Mouse (Mus musculus) C2C12 (cell line): ENCODE data around the gene Ubald2. TPM values are rescaled to one million over a fixed set of nuclear protein-coding genes. Genes with fewer than 3 reads are reported as not detected.
"Not testable (repeated sequence)": the region's sequence is repeated elsewhere in the genome, so short reads cannot be mapped to it uniquely, and the experiment has no call there.

Experiments
- H3K27me3 ChIP-seq: one replicate; pipeline ENCODE4 v1.6.1; 2011; ENCODE audit not compliant: control insufficient read depth, insufficient read depth, insufficient read length
- H3K36me3 ChIP-seq: one replicate; pipeline ENCODE4 v1.6.1; 2011; ENCODE audit not compliant: control insufficient read depth, insufficient read depth
- H3K4me3 ChIP-seq: one replicate; pipeline ENCODE4 v1.5.1; 2011; ENCODE audit warnings: mild to moderate bottlenecking, control low read depth; ENCODE audit not compliant: poor library complexity, insufficient read depth, severe bottlenecking
- H3K79me2 ChIP-seq: one replicate; pipeline ENCODE4 v1.6.1; 2011; ENCODE audit not compliant: control insufficient read depth, insufficient read depth
- H3K79me3 ChIP-seq: one replicate; pipeline ENCODE4 v1.6.1; 2011; ENCODE audit warnings: low read depth, control low read depth
- H3ac ChIP-seq: one replicate; pipeline ENCODE3; 2011; ENCODE audit warnings: low read depth; ENCODE audit not compliant: control insufficient read depth, insufficient read length
- CEBPB ChIP-seq: IDR thresholded peaks from one replicate; pipeline ENCODE4 v1.6.1; 2011; ENCODE audit warnings: low read depth, mild to moderate bottlenecking, control low read depth, moderate library complexity
- CTCF ChIP-seq: IDR thresholded peaks from one replicate; pipeline ENCODE4 v1.5.1; 2011; ENCODE audit not compliant: control insufficient read depth, insufficient read depth, insufficient read length
- FOSL1 ChIP-seq: IDR thresholded peaks from one replicate; pipeline ENCODE4 v1.8.0; 2011; ENCODE audit warnings: mild to moderate bottlenecking, low read length; ENCODE audit not compliant: poor library complexity, insufficient read depth, severe bottlenecking
- MAX ChIP-seq: IDR thresholded peaks from one replicate; pipeline ENCODE4 v1.6.1; 2011; ENCODE audit warnings: mild to moderate bottlenecking, control low read depth
- MYOD1 ChIP-seq: IDR thresholded peaks from one replicate; pipeline ENCODE4 v1.6.1; 2011; ENCODE audit warnings: low read depth; ENCODE audit not compliant: control insufficient read depth, insufficient read length
- MYOG ChIP-seq: IDR thresholded peaks from one replicate; pipeline ENCODE4 v1.6.1; 2011; ENCODE audit not compliant: control insufficient read depth, insufficient read length; ENCODE audit errors: extremely low read depth
- USF1 ChIP-seq: IDR thresholded peaks from one replicate; pipeline ENCODE4 v1.6.1; 2011; ENCODE audit warnings: low read depth, mild to moderate bottlenecking, control low read depth, moderate library complexity
- polyA plus RNA-seq: library from polyadenylated mRNA; unstranded; fragments of >200 nt; fragmentation: generic; extraction: Trizol; gene quantifications from one replicate; pipeline ENCODE4 v1.2.1, GENCODE M21; 2012; ENCODE audit warnings: missing spikeins

The Ubald2 gene
- polyA plus RNA-seq, 1 experiment, result 126 TPM

DNA sequence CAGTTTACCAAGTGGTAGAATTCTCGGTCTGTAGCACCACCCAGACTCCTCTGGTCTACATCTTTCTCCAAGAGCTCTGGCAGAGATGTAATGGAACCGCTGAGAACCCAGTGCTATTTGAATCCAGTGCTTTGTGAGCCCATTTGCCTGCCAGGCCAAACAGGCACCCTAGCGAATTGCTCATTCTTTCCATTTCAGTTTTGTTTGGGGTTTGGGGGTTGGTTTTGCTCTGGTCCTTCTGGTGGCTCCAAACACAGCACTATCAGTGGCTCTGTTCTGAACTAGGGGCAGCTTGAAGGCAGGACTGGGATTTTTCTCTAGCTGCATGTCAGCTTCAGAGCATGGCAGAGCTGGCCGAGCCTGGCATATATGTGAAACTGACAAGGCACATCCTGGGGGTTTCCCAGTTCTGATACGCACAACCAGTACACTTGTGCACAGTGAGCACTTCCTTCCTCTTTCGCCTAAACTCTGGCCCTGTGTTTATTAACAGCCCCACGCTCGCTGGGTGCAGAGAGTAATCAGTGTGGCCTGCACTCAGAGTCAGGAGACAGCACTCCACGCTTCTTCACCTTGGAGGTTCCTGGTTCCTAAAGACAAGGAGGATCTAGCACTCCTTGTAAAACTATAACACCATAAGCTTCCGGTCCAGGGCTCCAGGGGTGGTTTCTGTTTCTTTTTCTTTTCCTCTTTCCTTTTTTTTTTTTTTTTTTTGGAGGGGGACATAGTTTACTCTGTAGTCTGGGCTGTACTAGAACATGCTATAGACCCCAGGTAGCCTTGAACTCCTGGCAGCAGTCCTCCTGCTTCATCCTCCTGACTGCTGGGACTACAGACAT is 9.9 kb upstream of the Ubald2 start:
- H3ac ChIP-seq, result no peak overlapping the region
- TF ChIP-seq CEBPB (no peak), USF1 (no peak), FOSL1 (no peak)
- H3K4me3 ChIP-seq, result no peak overlapping the region
- H3K79me3 ChIP-seq, result no peaks in the 10 kb centered on the region
- no peaks in the 10 kb centered on the region for H3K36me3 ChIP-seq
- H3K27me3 ChIP-seq, result no peaks in the 10 kb centered on the region
- H3K79me2 ChIP-seq, result no peaks in the 10 kb centered on the region

DNA sequence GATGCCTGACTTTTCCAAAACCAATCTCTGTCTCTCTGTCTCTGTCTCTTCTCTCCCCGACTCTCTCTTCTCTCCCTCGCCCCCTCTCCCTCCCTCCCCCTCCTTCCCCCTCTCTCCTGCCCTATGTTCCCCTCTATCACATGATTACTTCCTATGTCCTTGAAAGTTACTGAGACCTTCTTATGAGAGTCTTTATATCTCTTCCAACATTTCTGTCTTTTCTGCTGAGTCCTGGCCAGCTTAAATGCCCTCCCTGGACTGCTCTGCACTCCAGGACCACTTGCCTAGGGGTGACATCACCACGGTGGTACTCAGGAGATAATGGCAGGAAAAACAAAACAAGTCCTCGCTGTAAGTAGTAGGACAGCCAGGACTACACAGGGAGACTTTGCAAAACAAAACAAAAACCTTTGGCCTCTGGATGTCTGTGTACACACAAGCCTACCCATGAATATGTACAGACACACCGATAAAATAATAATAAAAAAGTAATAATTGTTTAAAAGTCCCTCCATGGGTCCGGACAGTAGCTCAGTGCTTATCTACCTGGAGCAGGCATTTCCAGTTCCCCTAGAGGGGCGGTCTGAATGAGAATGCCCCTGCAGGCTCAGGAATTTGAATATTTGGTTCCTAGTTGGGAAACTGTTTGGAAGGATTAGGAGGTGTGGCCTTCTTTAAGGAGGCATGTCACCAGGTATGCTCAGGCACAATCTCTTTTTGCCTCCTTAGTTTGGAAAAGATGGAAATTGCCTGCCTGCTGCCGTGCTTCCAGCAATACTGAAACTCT is 9.1 kb upstream of the Ubald2 start:
- H3K4me3 ChIP-seq, result no peak overlapping the region
- no peak for TF ChIP-seq MYOD1
- TF ChIP-seq USF1, result no peak
- no peak for TF ChIP-seq CEBPB
- no peak for TF ChIP-seq MYOG
- TF ChIP-seq CTCF, result no peak
- no peak for TF ChIP-seq MAX
- TF ChIP-seq FOSL1, result no peak
- no peaks in the 10 kb centered on the region for H3K27me3 ChIP-seq
- no peaks in the 10 kb centered on the region for H3K79me3 ChIP-seq
- H3K79me2 ChIP-seq, result no peaks in the 10 kb centered on the region
- no peak overlapping the region for H3ac ChIP-seq
- H3K36me3 ChIP-seq, result no peaks in the 10 kb centered on the region

DNA sequence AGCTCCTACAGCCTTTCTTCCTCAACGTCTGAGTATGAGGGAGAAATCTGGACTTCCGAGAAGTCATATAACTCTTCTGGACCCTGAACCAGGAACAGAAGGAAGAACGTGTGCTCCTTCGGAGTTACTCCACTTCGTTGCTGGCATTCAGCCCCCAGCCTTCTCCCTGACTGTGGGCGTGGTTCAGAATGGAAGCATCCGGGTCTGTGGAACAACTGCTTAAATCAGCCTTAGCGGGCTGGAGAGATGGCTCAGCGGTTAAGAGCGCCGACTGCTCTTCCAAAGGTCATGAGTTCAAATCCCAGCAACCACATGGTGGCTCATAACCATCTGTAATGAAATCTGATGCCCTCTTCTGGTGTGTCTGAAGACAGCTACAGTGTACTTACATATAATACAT is 7.6 kb upstream of the Ubald2 start:
- not testable (repeated sequence) for H3K79me3 ChIP-seq, H3K36me3 ChIP-seq, H3K79me2 ChIP-seq, H3K4me3 ChIP-seq, H3ac ChIP-seq, H3K27me3 ChIP-seq

DNA sequence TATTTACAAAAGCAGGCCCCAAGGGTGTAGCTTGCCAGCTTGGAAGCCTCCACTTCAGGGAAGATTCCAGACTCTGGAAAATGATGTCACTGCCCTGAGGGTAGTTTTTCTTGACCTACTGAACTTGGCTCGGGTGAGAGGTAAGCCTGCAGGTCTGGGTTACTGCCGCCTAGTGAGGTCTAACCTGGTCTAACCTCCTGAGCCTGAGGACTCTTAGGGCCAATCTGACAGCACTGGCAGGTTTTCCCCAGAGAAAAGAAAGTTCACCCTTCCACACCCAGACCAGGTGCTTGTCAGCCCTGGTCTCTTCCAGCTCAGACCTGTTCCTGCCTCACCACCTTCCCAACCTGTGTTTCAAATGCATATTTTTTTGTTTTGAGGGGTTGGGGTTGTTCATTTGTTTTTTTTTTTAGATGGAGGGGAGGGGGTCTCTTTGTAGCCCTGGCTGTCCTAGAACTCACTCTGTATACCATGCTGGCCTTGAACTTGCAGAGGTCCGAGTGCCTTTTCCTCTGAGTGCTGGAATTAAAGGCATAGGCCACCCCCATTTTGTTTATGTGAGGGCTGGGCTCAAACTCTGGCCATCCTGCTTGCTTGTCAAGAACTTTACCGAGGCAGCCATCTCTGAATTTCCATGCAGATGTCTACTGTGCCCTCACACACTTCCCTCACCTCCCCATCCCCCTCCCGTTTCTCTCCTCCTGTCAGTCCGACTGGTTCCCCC is 6.9 kb upstream of the Ubald2 start:
- Histone ChIP-seq H3K27me3 (no peaks in the 10 kb centered on the region), H3K4me3 (no peak overlapping the region), H3K36me3 (no peaks in the 10 kb centered on the region), H3ac (no peak overlapping the region), H3K79me2 (no peaks in the 10 kb centered on the region), H3K79me3 (no peaks in the 10 kb centered on the region)
- TF ChIP-seq MAX (no peak), CEBPB (no peak), MYOD1 (no peak), FOSL1 (no peak), MYOG (no peak), USF1 (no peak), CTCF (no peak)

DNA sequence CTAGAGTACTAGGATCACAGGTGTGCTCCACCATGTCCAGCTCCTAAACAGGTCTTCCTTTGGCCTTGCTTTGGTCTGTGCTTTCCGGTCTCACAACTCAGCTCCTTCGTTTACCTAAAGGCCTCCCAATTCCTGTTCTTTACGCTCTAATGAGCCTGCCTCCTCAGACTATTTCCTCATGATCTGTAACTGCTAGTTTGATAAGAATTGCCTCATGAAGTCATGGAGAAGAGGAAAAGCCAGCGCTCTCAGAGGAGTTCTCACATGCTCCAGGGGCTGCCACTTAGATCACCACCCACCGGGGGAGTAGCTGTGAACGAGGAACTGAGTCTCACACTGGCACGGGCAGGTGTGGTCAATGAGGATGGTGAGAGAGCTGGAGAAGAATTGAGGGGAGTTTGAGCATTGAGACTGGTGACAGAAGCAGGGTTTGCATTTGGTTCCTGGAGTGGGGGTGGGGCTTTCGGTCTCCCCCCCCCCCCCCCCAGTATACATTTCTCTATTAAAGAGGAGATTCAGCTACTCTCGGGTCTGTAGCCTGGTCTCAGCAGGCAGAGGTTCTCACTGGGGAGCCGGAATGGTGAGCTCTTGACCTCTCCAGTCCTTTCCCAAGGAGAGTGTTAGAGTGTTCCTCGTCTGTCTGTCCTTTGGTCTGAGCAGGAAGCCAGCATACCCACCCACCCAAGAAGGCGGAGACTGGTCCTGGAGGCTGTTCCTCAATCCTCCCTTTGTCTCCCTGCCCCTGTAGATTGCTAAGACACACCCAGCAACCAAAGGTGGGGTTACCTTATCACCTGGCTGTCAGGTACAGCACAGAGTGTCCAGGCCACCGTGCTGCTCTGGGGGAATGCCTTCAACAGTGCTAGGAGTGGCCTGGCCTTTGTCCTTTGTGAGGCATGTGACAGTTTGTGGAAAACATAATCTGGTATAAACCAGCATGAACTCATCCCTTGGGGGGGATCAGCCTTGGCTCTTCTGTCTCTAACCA is 4.7 kb upstream of the Ubald2 start:
- Histone ChIP-seq H3K79me2 (no peaks in the 10 kb centered on the region), H3K79me3 (no peaks in the 10 kb centered on the region), H3K27me3 (no peaks in the 10 kb centered on the region), H3ac (no peak overlapping the region), H3K4me3 (no peak overlapping the region), H3K36me3 (no peaks in the 10 kb centered on the region)
- no peak for TF ChIP-seq CTCF
- no peak for TF ChIP-seq FOSL1
- no peak for TF ChIP-seq CEBPB
- no peak for TF ChIP-seq MYOG
- TF ChIP-seq MAX, result no peak
- TF ChIP-seq MYOD1, result no peak
- no peak for TF ChIP-seq USF1
